Mouse (Mus musculus) 416B (cell line): Measurements from ENCODE around the gene Kcnq1.

ENCODE experiments used
- DNase-seq: peaks from one replicate; pipeline ENCODE4 v3.0.0; 2011; ENCODE audit warnings: low read depth

Gene Kcnq1

DNA sequence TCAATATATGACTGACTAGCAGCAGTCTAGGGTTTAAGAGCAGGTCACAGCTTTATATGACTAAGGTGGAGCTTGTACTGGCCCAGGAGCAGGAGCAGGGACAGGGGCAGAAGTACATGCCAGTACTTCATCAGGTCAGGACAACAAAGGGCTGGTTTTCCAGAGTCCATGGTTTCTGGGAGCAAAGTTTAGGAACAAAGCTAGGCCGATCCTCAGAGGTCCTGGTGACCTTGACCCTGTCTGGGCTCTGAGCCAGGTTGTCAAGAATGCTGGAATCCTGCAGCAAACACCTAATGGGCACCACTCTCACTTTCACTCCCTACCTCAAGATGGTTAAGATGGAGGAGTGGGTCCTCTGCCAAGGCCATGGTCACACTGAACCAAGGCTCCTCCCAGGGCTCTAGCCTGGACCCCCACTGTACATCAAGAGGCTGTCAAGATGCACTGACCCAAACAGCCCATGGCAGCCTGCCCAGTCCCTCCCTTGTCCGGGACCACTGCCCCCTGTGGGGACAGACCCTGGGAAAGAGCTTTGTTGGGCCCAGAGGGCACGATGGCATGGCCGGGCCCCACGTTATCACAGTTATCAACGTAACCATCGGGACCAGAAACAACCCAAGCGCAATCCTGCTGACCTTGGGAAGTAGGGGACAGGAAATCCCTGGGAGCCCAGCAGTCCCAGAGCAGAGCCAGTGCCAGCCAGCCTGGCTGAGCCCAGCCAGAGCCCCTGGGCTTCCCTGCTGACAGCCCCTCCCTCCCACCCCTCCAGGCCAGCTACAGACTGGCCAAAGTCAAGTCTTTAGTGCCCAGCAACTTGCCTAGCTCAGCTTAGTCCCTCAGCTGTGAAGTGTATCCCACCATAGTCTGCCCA is 259.0 kb downstream of the Kcnq1 start:
- DNase-seq = no peak

GRCm38 (mm10) chr7:143367366-143368266 is 261.5 kb downstream of the Kcnq1 start:
- DNase-seq = peak; percentile 61

- DNase-seq = peak; percentile 86
Measured at GRCm38 (mm10) chr7:143368267-143368643, 262.1 kb downstream of the Kcnq1 start.

DNA sequence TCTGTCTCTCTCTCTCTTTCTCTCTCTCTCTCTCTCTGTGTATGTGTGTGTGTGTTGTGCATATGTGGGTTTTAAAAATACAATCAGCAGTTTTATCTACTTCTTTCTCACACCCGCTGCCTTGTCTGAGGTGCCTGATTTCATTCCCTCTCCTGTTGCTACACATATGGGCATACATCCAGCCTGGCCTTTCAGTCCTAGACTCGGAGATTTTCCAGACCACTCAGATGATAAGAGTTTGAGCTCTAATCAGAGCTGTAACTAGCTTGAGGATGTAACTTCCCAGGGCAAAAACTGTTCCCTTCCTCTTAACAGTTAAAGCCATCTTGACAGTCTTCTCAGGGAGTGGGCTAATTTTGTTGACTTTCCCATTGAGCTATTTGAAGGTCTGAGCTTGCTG is 265.2 kb downstream of the Kcnq1 start:
- no peak for DNase-seq

DNA sequence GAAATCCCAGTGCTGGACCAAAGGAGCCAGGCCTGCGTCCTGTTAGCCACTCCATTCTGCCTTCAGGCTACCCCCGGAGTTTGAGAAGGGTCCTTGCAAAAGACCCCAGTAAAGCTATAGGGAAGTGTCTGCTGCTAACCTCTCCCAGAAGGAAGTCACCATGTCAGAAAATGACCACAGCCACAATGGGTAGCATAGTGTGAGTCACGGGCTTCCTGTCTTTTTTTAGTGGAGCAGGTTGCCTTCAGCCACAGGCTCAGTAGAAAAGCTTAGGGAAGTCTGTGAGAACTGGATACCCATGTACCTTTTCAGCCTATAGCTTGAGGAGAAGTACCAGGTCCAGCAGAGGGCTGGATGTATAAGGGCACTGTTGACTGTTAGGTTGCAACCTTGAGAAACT is 267.1 kb downstream of the Kcnq1 start:
- peak; percentile 88 for DNase-seq

DNA sequence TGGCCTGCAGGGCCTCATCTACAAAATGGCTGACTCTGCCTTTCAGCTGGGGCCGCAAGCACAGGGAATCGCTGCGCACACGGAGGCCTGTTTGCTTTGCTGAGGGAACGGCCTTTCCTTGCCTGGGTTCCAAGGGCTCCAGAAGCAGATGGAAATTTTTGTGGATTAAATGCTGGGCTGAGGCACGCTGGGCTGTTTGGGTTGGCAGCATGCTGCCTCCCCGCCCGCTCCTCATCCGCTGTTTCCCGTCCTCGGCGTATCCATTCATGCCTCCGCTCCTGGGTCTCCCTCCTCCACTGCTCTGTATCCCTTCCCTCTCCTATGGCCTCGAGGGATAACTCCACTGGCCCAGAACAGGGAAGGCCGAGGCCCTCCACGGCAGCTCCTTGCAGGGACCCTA is 269.8 kb downstream of the Kcnq1 start:
- no peak for DNase-seq

DNA sequence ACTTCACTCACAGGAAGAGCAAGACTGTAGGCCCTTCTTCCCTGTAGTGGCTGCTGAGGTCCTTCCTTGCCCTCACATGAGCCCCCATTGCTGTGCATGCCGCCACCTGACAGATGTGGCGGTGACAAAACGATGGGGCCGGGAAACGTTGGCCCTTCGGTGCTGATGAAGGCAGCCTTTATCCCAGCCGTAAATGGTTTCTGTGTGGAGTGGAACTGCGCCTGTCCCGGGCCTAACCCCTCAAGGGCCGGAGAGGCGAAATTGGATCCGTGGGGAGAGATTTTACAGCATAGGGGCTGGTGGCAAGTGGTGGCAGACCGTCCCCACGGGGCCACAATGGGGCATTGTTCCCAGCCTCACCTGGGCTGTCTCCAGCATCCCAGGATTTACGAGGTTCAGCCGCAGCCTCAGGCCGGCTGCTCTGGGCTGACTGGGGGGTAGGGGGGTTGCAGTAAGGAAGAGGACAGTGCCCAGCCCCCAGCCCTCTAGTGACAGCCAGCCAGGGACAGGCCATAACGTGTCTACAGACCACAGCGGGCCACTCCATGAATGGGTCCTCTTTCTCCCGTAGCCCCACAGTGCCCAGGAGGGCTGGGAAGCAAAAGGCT is 274.4 kb downstream of the Kcnq1 start:
- no peak for DNase-seq

- no peak for DNase-seq
Measured at GRCm38 (mm10) chr7:143386632-143387031, 280.5 kb downstream of the Kcnq1 start.

DNA sequence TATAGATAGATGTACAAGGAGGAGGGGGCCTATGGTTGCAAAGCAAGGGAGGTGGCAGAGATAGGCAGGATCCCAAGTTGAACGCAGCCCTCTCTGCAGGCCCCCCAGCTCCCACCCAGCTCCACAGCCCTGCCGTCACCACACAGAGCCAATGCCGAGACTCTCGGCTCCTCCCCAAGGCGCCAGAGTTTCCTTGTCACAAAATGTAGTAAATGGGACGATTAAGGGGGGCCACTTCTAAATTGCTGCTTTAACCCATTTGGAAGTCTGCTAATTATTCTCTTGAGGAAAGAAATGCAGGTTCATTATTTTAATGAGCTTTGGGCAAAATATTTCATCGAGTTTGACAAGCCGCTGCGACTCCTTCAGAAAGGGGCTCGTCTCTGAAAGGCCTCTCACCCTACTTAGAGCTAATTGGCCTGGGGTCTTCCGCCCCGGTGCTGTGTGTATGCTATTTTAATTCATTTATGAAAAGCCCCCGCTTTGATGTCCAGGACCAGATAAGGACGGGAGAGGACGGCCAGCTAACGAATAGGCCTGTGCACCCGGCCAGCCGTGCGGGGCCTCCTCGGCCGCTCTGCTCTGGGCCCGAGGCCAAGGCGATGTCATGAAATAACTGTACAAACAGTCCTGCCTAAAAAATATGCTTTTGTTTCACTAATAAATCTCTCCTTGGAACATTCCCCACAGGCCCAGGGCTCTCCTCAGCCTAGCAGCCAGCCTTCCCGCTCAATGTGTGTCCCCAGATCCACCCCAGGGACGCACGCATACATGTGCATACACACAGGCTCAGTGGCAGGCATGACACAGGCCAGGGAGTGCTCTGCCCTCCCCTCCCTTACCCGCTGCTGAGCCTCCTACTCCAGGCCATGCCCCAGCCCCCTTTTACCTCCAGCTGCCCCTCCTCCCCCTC is 282.9 kb downstream of the Kcnq1 start:
- no peak for DNase-seq

- no peak for DNase-seq
Measured at GRCm38 (mm10) chr7:143389860-143390259, 283.7 kb downstream of the Kcnq1 start.

DNA sequence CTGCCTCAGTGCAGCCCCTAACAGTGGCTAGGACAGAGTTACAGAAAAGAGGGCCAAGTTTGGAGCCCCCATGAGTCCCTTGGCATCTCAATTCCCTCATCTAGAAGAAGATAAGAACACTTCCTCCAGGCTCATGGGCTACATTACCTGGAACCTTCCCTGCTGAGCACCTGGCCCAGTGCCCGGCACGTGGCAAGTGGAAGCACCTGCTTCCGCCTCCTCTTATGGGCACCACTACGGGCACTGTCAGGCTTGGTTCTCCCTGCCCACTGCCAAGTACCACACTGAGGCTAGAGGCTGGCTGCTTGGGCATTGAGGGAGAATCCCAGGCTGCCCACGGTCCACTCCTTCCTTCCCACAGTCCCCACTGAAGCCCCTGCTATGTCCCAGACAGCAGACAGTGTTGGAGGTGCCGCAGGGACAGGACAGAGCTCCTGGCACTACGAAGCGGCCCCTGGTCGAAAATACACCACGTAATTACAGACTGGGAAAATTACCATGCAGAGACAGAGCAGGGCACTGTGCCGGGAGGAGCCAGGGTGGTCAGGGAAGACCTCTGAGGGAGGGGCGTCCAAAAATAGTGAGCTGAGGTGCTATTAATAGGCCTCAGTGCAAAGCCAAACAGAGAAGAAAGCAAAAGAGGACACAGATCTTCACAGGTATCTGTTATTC is 284.3 kb downstream of the Kcnq1 start:
- no peak for DNase-seq

- no peak for DNase-seq
Measured at GRCm38 (mm10) chr7:143395113-143395563, 289.0 kb downstream of the Kcnq1 start.

- no peak for DNase-seq
Measured at GRCm38 (mm10) chr7:143399756-143400155, 293.6 kb downstream of the Kcnq1 start.

DNA sequence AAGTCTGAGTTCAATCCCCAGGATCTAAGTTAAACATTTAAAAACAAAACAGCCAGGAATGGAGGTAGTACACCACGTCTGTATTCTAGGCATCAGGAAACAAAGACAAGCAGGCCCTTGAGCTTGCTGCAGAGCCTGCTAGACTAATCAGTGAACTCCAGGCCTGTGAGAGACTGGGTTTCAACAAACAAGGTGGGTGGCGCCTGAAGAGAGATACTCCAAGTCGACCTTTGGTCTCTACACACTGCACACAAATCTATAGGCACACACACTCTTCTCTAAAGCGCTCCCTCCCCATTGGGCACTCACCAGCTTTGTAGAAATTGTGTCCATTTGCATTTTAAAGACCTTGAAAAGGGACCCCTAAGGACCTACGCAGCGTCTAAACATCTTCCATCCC is 294.4 kb downstream of the Kcnq1 start:
- no peak for DNase-seq

- no peak for DNase-seq
Measured at GRCm38 (mm10) chr7:143401429-143402016, 295.4 kb downstream of the Kcnq1 start.

- DNase-seq = no peak
Measured at GRCm38 (mm10) chr7:143404296-143404695, 298.1 kb downstream of the Kcnq1 start.

GRCm38 (mm10) chr7:143407931-143408501 is 301.9 kb downstream of the Kcnq1 start:
- DNase-seq = no peak

- DNase-seq = no peak
Measured at GRCm38 (mm10) chr7:143408615-143409021, 302.5 kb downstream of the Kcnq1 start.

DNA sequence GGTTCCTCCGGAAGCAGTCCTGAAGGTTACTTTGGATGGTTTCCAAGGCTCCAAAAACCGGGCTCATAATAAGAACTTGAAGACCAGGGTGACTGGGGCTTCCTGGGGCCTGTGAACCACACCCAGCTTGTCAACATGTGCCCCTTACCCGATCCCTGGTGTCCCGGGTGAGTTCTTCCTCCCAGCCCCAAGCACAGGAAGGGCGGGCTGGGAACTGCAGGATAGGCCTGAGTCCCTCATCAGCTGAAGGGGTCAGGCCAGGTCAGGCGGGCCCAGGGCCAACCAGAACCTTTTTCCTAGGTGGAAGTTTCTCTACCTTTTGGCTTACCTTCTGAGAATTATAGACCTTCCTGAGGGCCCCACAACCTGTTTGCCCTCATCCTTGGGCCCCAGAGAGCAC is 306.4 kb downstream of the Kcnq1 start:
- no peak for DNase-seq

DNA sequence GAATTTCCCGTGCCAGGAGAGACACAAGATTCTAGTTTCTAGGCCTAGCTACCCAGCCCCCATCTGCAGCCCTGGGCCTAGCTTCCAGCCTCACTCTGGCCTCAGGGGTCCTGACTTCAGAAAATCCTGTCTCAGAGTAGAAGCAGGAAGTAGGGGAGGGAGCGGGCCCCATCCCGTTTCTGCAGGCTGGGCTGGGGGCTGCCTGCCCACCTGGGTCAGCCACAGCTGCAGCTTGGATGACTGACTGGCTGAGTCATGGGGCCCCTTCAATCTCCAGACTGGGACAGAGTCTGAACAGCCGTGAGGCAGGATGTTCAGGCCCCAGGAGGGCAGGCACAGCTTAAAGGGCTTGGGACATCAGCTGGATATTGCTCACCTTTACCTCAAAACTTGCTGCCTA is 308.9 kb downstream of the Kcnq1 start:
- no peak for DNase-seq
